Mouse (Mus musculus) liver, postnatal 0 days (tissue): ENCODE measurements at regions not wholly inside any gene's neighbourhood (a gene's known extent, or its start where the extent isn't known, plus 50 kb on each side); places are given as distances from the start of the nearest gene placed in this dataset.

Source experiments
- ATAC-seq: fragments of 200-750 bp; cut with Nextera tagmentation; 2 replicates; pipeline ENCODE4 v1.8.0; 2017; ENCODE audit warnings: mild to moderate bottlenecking, moderate library complexity
- DNase-seq: peaks from one replicate; pipeline ENCODE4 v3.0.0-alpha.2; 2016
- H3K27ac ChIP-seq: fragments of 300-500 bp; sonication (generic); 2 replicates; pipeline ENCODE4 v1.5.1; 2014; ENCODE audit warnings: antibody characterized with exemption, moderate library complexity, mild to moderate bottlenecking, low read depth
- H3K27me3 ChIP-seq: fragments of 300-500 bp; sonication (generic); 2 replicates; pipeline ENCODE4 v1.6.1; 2014; ENCODE audit warnings: low read length, control low read depth, mixed read lengths; ENCODE audit not compliant: insufficient read depth
- H3K36me3 ChIP-seq: fragments of 300-500 bp; sonication (generic); replicated peaks from 2 replicates; pipeline ENCODE4 v1.6.1; 2014; ENCODE audit warnings: mild to moderate bottlenecking, control low read depth, low read length, moderate library complexity, mixed read lengths; ENCODE audit not compliant: insufficient read depth
- H3K4me1 ChIP-seq: fragments of 300-500 bp; sonication (generic); 2 replicates; pipeline ENCODE4 v1.6.1; 2014; ENCODE audit warnings: antibody characterized with exemption, mild to moderate bottlenecking, control low read depth; ENCODE audit not compliant: insufficient read depth
- H3K4me2 ChIP-seq: fragments of 300-500 bp; sonication (generic); 2 replicates; pipeline ENCODE4 v1.6.1; 2014; ENCODE audit warnings: low read depth, mild to moderate bottlenecking, low read length, moderate library complexity, mixed read lengths
- H3K4me3 ChIP-seq: fragments of 300-500 bp; sonication (generic); 2 replicates; pipeline ENCODE4 v1.5.1; 2014; ENCODE audit warnings: low read depth, low read length
- H3K9ac ChIP-seq: fragments of 300-500 bp; sonication (generic); replicated peaks from 2 replicates; pipeline ENCODE4 v1.6.1; 2014; ENCODE audit warnings: mild to moderate bottlenecking, moderate library complexity
- H3K9me3 ChIP-seq: fragments of 300-500 bp; sonication (generic); 2 replicates; pipeline ENCODE4 v1.6.1; 2016; ENCODE audit warnings: mild to moderate bottlenecking, control low read depth, low read length, mixed read lengths
- CTCF ChIP-seq: sonication (generic); IDR thresholded peaks from 2 replicates; pipeline ENCODE4 v1.5.1; 2016; ENCODE audit warnings: antibody characterized with exemption, low read depth
- EP300 ChIP-seq: IDR thresholded peaks from 2 replicates; pipeline ENCODE4 v1.6.1; 2016; ENCODE audit warnings: antibody characterized with exemption, low read depth, mild to moderate bottlenecking
- WGBS: fragments of 180-500 bp; shearing (Covaris S2); extraction: QIAGEN DNeasy Blood & Tissue Kit; methylation state at CpG from one replicate; pipeline ENCODE4 v1.1.7; 2014; ENCODE audit not compliant: insufficient replicate concordance; 5-methylcytosine and 5-hydroxymethylcytosine counted together

- TF ChIP-seq CTCF (no peak), EP300 (no peak)
- H3K36me3 ChIP-seq, result no peaks in the 10 kb centered on the region
- no peak overlapping the region for H3K4me3 ChIP-seq
- H3K4me1 ChIP-seq, result no peaks in the 10 kb centered on the region
- H3K27ac ChIP-seq, result no peak overlapping the region
- H3K9me3 ChIP-seq, result no peaks in the 10 kb centered on the region
- H3K9ac ChIP-seq, result no peak overlapping the region
- 78% methylated on average over 1 of the region's 1 CpGs for WGBS
- no peaks in the 10 kb centered on the region for H3K27me3 ChIP-seq
- ATAC-seq (no peak), DNase-seq (no peak)
- no peak overlapping the region for H3K4me2 ChIP-seq
These were observed 398.6 kb upstream of the Nox3 start for GRCm38 (mm10) chr17:4094621-4095020.

DNA sequence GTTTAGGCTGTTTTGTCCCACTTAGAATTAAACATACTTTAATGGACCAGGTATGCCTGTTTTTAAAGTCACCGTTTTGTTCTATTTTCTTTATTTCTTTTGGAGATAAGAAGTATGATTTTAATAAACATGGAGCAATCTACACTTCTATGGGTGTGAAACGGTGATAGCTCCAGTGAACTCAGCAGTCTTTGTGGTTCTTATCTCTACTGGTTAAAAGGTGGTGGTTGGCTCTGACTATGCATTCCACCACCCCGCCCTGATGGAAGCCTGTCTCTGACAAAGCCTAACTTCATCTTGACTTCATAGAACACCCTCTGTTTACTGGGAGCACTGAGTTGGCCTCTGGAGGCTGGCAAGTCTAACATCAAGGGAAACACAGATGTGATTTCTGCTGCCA lies 407.3 kb upstream of the Nox3 start:
- H3K9ac ChIP-seq, result no peak overlapping the region
- no peak overlapping the region for H3K4me2 ChIP-seq
- H3K9me3 ChIP-seq, result no peaks in the 10 kb centered on the region
- WGBS, result 49% methylated on average over 3 of the region's 3 CpGs
- H3K36me3 ChIP-seq, result no peaks in the 10 kb centered on the region
- H3K4me1 ChIP-seq, result no peaks in the 10 kb centered on the region
- no peak overlapping the region for H3K4me3 ChIP-seq
- ATAC-seq (no peak), DNase-seq (no peak)
- no peak for TF ChIP-seq EP300
- TF ChIP-seq CTCF, result no peak
- H3K27ac ChIP-seq, result no peak overlapping the region
- H3K27me3 ChIP-seq, result no peaks in the 10 kb centered on the region

DNA sequence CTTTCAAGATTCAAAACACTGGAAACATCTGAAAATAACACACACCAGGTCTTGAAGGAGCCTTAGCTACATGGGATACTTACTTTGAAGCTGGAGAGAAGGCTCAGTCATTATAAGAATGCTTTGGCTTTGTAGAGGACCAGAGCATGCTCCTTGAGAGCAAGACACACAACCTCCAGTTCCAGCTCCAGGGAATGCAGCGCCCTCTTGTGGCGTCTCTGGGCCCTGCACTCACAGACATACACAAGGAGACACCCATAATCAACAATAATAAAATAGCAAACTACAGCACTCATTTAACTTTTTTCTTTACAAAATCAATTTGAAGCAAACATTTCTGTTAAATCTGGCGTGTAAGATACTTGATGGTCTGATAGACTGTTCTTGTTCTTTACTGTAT lies 413.2 kb upstream of the Nox3 start:
- Histone ChIP-seq H3K27ac (no peak overlapping the region), H3K4me1 (no peaks in the 10 kb centered on the region), H3K4me3 (no peak overlapping the region), H3K4me2 (no peak overlapping the region), H3K27me3 (no peaks in the 10 kb centered on the region), H3K9ac (no peak overlapping the region), H3K36me3 (no peaks in the 10 kb centered on the region), H3K9me3 (no peaks in the 10 kb centered on the region)
- 41% methylated on average over 3 of the region's 3 CpGs for WGBS
- ATAC-seq (no peak), DNase-seq (peak; percentile 44)
- no peak for TF ChIP-seq EP300
- peak; percentile 67 for TF ChIP-seq CTCF

- Histone ChIP-seq H3K27ac (no peak overlapping the region), H3K4me3 (no peak overlapping the region), H3K36me3 (no peaks in the 10 kb centered on the region), H3K9me3 (no peaks in the 10 kb centered on the region), H3K4me1 (no peaks in the 10 kb centered on the region), H3K4me2 (no peak overlapping the region), H3K27me3 (no peaks in the 10 kb centered on the region), H3K9ac (no peak overlapping the region)
- no peak for DNase-seq
- no peak for TF ChIP-seq CTCF
- TF ChIP-seq EP300, result no peak
- no peak for ATAC-seq
- 55% methylated on average over 4 of the region's 4 CpGs for whole genome bisulfite sequencing
These were observed 417.0 kb upstream of the Nox3 start for GRCm38 (mm10) chr17:4113021-4113420.

- Histone ChIP-seq H3K4me1 (no peaks in the 10 kb centered on the region), H3K27me3 (no peaks in the 10 kb centered on the region), H3K9ac (no peak overlapping the region), H3K4me2 (no peak overlapping the region), H3K9me3 (no peaks in the 10 kb centered on the region), H3K36me3 (no peaks in the 10 kb centered on the region), H3K27ac (no peak overlapping the region), H3K4me3 (no peak overlapping the region)
- DNase-seq (no peak), ATAC-seq (no peak)
- 77% methylated on average over 3 of the region's 3 CpGs for WGBS
- TF ChIP-seq CTCF (no peak), EP300 (no peak)
These were observed 420.4 kb upstream of the Nox3 start for GRCm38 (mm10) chr17:4116476-4116875.

GRCm38 (mm10) chr17:4133678-4134077 lies 437.6 kb upstream of the Nox3 start:
- Histone ChIP-seq H3K9me3 (no peaks in the 10 kb centered on the region), H3K4me2 (no peak overlapping the region), H3K27ac (no peak overlapping the region), H3K4me3 (no peak overlapping the region), H3K4me1 (no peaks in the 10 kb centered on the region), H3K9ac (no peak overlapping the region), H3K27me3 (no peaks in the 10 kb centered on the region), H3K36me3 (no peaks in the 10 kb centered on the region)
- no peak for ATAC-seq
- WGBS, result 61% methylated on average over 3 of the region's 3 CpGs
- no peak for DNase-seq
- TF ChIP-seq EP300 (no peak), CTCF (no peak)

GRCm38 (mm10) chr17:4163502-4163901 lies 467.4 kb upstream of the Nox3 start:
- no peaks in the 10 kb centered on the region for H3K36me3 ChIP-seq
- no peak for TF ChIP-seq CTCF
- TF ChIP-seq EP300, result no peak
- H3K9ac ChIP-seq, result no peak overlapping the region
- H3K27me3 ChIP-seq, result no peaks in the 10 kb centered on the region
- ATAC-seq (no peak), DNase-seq (no peak)
- H3K4me3 ChIP-seq, result no peak overlapping the region
- H3K27ac ChIP-seq, result no peak overlapping the region
- no peaks in the 10 kb centered on the region for H3K4me1 ChIP-seq
- H3K4me2 ChIP-seq, result no peak overlapping the region
- WGBS, result 78% methylated on average over 2 of the region's 2 CpGs
- no peaks in the 10 kb centered on the region for H3K9me3 ChIP-seq
